Comparison of ENCODE assay signal across 23 mouse cellular contexts in the genomic region with DNA sequence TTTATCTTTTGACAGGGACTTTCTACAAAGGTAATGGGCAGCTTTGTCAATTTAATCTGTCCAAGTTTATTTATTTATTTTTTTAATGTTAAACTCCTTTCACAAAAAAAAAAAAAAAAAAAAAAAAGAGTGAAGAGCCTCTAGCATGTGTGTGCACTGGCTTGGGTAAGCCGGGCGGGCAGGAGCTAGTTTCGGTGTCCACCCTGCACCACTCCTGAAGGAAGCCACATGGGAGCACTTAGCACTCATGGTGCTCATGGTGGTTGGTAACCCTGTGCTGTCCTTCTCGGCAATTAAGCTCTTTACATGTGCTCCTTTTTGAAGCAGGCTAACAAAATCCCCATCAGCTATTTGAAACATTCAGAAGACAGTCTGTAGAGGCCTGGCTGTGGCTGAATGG. TPM values are rescaled to one million over a fixed set of nuclear protein-coding genes. Genes with fewer than 3 reads are reported as not detected.
"Had no signal": no experiment of that assay in that cellular context is flagged by ENCODE, and none has a peak within 500 bp of the region (broad histone marks: within the 10 kb centered on the region; RNA-seq: fewer than 3 reads in every experiment).

No protein-coding gene starts in this region.

- H3K36me3 ChIP-seq: stomach, embryonic 15.5 days had no signal

- H3K27ac ChIP-seq: neural tube, embryonic 13.5 days; neural tube, embryonic 15.5 days; stomach, embryonic 15.5 days; stomach, postnatal 0 days had no signal

- H3K9me3 ChIP-seq: neural tube, embryonic 13.5 days; neural tube, embryonic 15.5 days; stomach, embryonic 15.5 days had no signal

- H3K4me3 ChIP-seq: neural tube, embryonic 13.5 days; neural tube, embryonic 15.5 days; stomach, embryonic 15.5 days had no signal

- H3K9ac ChIP-seq: neural tube, embryonic 13.5 days; neural tube, embryonic 15.5 days; stomach, embryonic 15.5 days had no signal

- H3K4me2 ChIP-seq: neural tube, embryonic 13.5 days; neural tube, embryonic 15.5 days; stomach, embryonic 15.5 days had no signal

- H3K27me3 ChIP-seq: neural tube, embryonic 13.5 days; neural tube, embryonic 15.5 days; stomach, embryonic 15.5 days had no signal

- DNase-seq: retina, postnatal 1 day; right cerebral cortex, adult 18-20 months; right cerebral cortex, postnatal 14 days; right cerebral cortex, postnatal 25 days; right cerebral cortex, postnatal 4 days; spleen, adult 18-20 months; thymus, adult 18-20 months; thymus, adult 2 months; thymus, postnatal 14 days; thymus, postnatal 25 days; thymus, postnatal 36 days; thymus, postnatal 4 days had no signal

- H3K4me1 ChIP-seq: neural tube, embryonic 13.5 days; neural tube, embryonic 15.5 days; stomach, embryonic 15.5 days had no signal

RNA-seq across cellular contexts. Expression of a gene that starts 56.3 kb away (rescaled TPM):
- total RNA-seq: neutrophil, adult 5-6 weeks had no signal
- polyA plus RNA-seq: neural tube, embryonic 13.5 days; small intestine, adult 2 months; spleen, adult 2 months; stomach, embryonic 14.5 days; stomach, embryonic 15.5 days; stomach, embryonic 16.5 days; stomach, postnatal 0 days; testis, adult 2 months; thymus, adult 2 months; thymus, postnatal 0 days had no signal
